Mouse (Mus musculus) kidney, embryonic 15.5 days (tissue): ENCODE data around the gene Phyhipl. TPM values are rescaled to one million over a fixed set of nuclear protein-coding genes. Genes with fewer than 3 reads are reported as not detected.
A peak's percentile ranks its signal among the peaks of the same experiment; 100 is the strongest.

Experiments used
- ATAC-seq: fragments of 200-750 bp; cut with Nextera tagmentation; replicated peaks from 2 replicates; pipeline ENCODE4 v1.8.0; 2017; ENCODE audit warnings: moderate TSS enrichment; ENCODE audit not compliant: low FRiP score
- H3K27ac ChIP-seq: fragments of 300-500 bp; sonication (generic); 2 replicates; pipeline ENCODE4 v1.5.1; 2015; ENCODE audit warnings: mild to moderate bottlenecking, inconsistent platforms
- H3K27me3 ChIP-seq: fragments of 300-500 bp; sonication (generic); 2 replicates; pipeline ENCODE4 v1.6.1; 2015; ENCODE audit warnings: inconsistent platforms
- H3K36me3 ChIP-seq: fragments of 300-500 bp; sonication (generic); 2 replicates; pipeline ENCODE4 v1.6.1; 2015; ENCODE audit warnings: inconsistent platforms
- H3K4me1 ChIP-seq: fragments of 300-500 bp; sonication (generic); 2 replicates; pipeline ENCODE4 v1.6.1; 2015; ENCODE audit warnings: inconsistent platforms
- H3K4me2 ChIP-seq: fragments of 300-500 bp; sonication (generic); 2 replicates; pipeline ENCODE4 v1.6.1; 2015; ENCODE audit warnings: moderate library complexity, mild to moderate bottlenecking, inconsistent platforms
- H3K4me3 ChIP-seq: fragments of 300-500 bp; sonication (generic); replicated peaks from 2 replicates; pipeline ENCODE4 v1.5.1; 2015; ENCODE audit warnings: mild to moderate bottlenecking, inconsistent platforms
- H3K9ac ChIP-seq: fragments of 300-500 bp; sonication (generic); 2 replicates; pipeline ENCODE4 v1.6.1; 2015; ENCODE audit warnings: mild to moderate bottlenecking, inconsistent platforms
- H3K9me3 ChIP-seq: fragments of 300-500 bp; sonication (generic); replicated peaks from 2 replicates; pipeline ENCODE4 v1.6.1; 2016; ENCODE audit warnings: inconsistent platforms
- WGBS: fragments of 180-500 bp; shearing (Covaris S2); methylation state at CpG from one replicate; pipeline ENCODE4 v1.1.7; 2015; ENCODE audit warnings: mixed read lengths; 5-methylcytosine and 5-hydroxymethylcytosine counted together
- polyA plus RNA-seq: library from polyadenylated mRNA; unstranded; fragments of >200 nt; fragmentation: Nextera tagmentation; extraction: Ambion mirVana; gene quantifications from 2 replicates; pipeline ENCODE4 v1.2.1, GENCODE M21; 2015

The Phyhipl gene
- polyA plus RNA-seq, 1 experiment from 2014 or later: 19.0 TPM

DNA sequence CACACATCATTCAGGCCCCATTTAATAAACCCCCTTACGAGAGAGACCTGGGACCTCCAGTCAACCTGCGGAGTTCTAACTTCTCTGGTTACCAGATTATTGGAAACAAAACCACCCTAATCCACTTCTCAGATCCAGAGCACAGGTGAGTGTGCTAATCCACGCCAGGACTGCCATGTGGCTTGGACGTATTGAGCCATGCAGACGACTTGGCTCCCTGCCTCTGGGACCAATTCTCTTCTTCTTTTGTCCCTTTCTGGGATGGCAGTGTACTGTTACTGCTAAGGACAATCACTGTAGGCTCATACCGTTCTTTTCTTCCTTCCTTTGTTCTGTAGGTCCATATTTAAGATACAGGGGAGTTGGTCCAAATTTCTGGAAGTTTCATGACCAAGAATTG is 112.9 kb downstream of the Phyhipl start:
- Histone ChIP-seq H3K27ac (no peak overlapping the region), H3K4me1 (no peaks in the 10 kb centered on the region), H3K4me3 (no peak overlapping the region), H3K4me2 (no peak overlapping the region), H3K9ac (no peak overlapping the region), H3K27me3 (no peaks in the 10 kb centered on the region), H3K36me3 (no peaks in the 10 kb centered on the region), H3K9me3 (no peaks in the 10 kb centered on the region)
- no peak for ATAC-seq
- WGBS: 85% methylated on average over 6 of the region's 6 CpGs

DNA sequence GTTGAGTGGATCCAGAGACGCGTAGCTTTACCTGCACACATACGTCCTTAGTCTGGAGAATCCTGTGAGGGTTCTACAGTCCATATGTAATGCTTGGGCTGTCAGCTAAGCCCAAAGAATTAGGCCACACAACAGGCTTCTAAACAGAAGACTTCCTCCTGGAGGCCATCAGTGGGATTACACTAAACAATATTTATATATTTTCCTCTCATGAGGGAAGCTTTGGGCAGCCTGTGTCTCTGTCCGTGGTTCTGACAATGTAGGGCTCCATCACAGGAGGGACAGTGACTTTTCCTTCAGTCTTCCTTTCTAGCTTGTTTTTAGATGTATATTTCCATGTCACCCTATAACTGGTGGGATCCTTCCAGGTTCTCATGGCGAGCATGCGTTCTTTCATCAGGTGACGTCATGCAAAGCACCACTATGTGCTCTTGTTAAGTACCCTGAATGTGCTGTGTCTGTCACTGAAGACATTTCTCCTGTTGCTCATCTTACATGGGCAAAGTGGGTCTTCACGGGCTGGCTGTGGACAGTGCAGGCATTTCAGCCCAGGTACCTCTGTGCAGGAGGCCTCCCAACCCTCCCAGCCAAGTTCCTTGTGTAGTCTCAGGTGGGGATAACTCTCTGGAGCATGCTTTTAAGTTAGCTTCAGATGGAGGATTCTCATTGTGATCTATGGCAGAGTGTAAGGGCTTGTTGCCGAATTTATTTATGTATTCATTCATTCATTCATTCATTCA is 115.1 kb downstream of the Phyhipl start:
- Histone ChIP-seq H3K9ac (no peak overlapping the region), H3K4me1 (no peaks in the 10 kb centered on the region), H3K36me3 (no peaks in the 10 kb centered on the region; the same call in 1 of the 2 replicates), H3K27me3 (no peaks in the 10 kb centered on the region), H3K4me2 (no peak overlapping the region), H3K4me3 (no peak overlapping the region), H3K9me3 (no peaks in the 10 kb centered on the region), H3K27ac (no peak overlapping the region)
- WGBS: 82% methylated on average over 9 of the region's 9 CpGs
- no peak for ATAC-seq

DNA sequence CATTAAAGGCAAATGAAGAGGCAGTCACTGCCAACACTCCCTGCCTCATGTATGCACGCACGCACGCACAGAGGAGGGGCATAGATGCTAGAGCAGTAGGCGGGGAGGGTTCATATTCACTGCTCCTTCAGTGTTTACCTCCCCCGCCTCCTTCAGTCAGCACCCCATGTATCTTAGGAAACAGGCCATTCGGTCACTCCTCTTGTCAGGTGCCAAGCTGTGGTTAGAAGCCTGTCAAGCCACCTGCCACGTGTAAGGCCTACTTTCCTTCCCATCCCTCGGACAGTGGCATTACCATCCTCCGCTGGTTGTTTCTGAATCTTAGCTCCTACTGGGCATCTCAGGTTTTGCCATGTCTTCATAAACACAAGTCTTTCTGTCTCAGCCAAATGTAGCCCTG is 116.5 kb downstream of the Phyhipl start:
- 92% methylated on average over 9 of the region's 9 CpGs for WGBS
- no peak overlapping the region for H3K9ac ChIP-seq
- no peaks in the 10 kb centered on the region for H3K4me1 ChIP-seq
- H3K4me2 ChIP-seq: no peak overlapping the region
- H3K27ac ChIP-seq: no peak overlapping the region
- no peaks in the 10 kb centered on the region; the same call in 1 of the 2 replicates for H3K36me3 ChIP-seq
- H3K4me3 ChIP-seq: no peak overlapping the region
- no peaks in the 10 kb centered on the region for H3K9me3 ChIP-seq
- H3K27me3 ChIP-seq: no peaks in the 10 kb centered on the region
- no peak for ATAC-seq

GRCm38 (mm10) chr10:70537694-70538093 is 118.1 kb downstream of the Phyhipl start:
- no peak for ATAC-seq
- H3K9ac ChIP-seq: no peak overlapping the region
- no peaks in the 10 kb centered on the region for H3K9me3 ChIP-seq
- H3K4me2 ChIP-seq: no peak overlapping the region
- H3K4me1 ChIP-seq: no peaks in the 10 kb centered on the region
- 83% methylated on average over 10 of the region's 10 CpGs for WGBS
- H3K36me3 ChIP-seq: no peaks in the 10 kb centered on the region; the same call in 1 of the 2 replicates
- H3K27me3 ChIP-seq: no peaks in the 10 kb centered on the region
- no peak overlapping the region for H3K4me3 ChIP-seq
- H3K27ac ChIP-seq: no peak overlapping the region

DNA sequence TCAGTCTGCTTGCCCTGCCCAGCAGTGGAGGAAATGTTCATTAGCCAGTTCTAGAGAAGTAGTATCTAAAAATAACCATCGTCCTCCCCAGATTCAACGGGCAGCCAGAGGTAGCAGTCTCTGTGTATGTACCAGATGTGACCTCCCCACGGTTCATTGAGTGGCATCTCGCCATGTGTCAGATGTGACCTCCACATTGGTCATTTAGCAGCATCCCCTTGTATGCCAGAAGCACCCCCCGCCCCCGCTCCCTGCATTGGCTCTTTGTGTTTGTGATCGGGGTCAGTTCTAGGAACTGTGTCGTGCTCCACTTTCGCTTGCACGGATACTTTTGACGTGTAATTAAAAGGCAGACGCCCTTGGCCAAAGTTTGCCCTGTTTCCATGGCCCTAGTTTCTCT is 120.4 kb downstream of the Phyhipl start:
- no peaks in the 10 kb centered on the region for H3K9me3 ChIP-seq
- no peak overlapping the region for H3K27ac ChIP-seq
- H3K36me3 ChIP-seq: no peaks in the 10 kb centered on the region; the same call in 1 of the 2 replicates
- no peak for ATAC-seq
- H3K4me1 ChIP-seq: no peaks in the 10 kb centered on the region
- 76% methylated on average over 12 of the region's 12 CpGs for WGBS
- no peak overlapping the region for H3K4me2 ChIP-seq
- H3K27me3 ChIP-seq: no peaks in the 10 kb centered on the region
- H3K4me3 ChIP-seq: no peak overlapping the region
- H3K9ac ChIP-seq: no peak overlapping the region

DNA sequence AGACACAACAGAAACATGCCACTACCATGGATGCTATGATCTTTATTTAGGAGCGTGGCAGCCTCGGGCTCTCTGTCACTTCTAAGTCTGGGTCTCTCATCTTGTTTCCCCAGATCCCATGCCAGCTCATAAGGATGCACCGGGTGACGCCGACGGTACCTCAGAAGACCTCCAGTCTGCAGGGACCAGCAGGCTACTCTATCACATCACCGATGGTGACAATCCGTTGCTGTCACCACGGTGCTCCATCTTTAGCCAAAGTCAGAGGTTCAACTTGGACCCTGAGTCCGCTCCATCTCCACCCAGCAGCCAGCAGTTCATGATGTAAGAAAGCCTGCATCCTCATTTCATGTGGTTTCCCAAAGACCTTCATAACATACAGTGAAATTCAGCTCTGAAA is 121.2 kb downstream of the Phyhipl start:
- Histone ChIP-seq H3K36me3 (no peaks in the 10 kb centered on the region; the same call in 1 of the 2 replicates), H3K27ac (no peak overlapping the region), H3K27me3 (no peaks in the 10 kb centered on the region), H3K9ac (no peak overlapping the region), H3K9me3 (no peaks in the 10 kb centered on the region), H3K4me1 (no peaks in the 10 kb centered on the region), H3K4me3 (no peak overlapping the region), H3K4me2 (no peak overlapping the region)
- no peak for ATAC-seq
- WGBS: 95% methylated on average over 10 of the region's 10 CpGs

- Histone ChIP-seq H3K4me3 (no peak overlapping the region), H3K36me3 (no peaks in the 10 kb centered on the region; the same call in 1 of the 2 replicates), H3K4me2 (no peak overlapping the region), H3K27ac (no peak overlapping the region), H3K9me3 (no peaks in the 10 kb centered on the region), H3K27me3 (no peaks in the 10 kb centered on the region), H3K4me1 (no peaks in the 10 kb centered on the region), H3K9ac (no peak overlapping the region)
- WGBS: 84% methylated on average over 12 of the region's 12 CpGs
- ATAC-seq: no peak
Measured at GRCm38 (mm10) chr10:70533986-70534385, 121.8 kb downstream of the Phyhipl start.

- H3K4me1 ChIP-seq: no peaks in the 10 kb centered on the region
- WGBS: 79% methylated on average over 8 of the region's 8 CpGs
Measured at GRCm38 (mm10) chr10:70533301-70533781, 122.4 kb downstream of the Phyhipl start.

DNA sequence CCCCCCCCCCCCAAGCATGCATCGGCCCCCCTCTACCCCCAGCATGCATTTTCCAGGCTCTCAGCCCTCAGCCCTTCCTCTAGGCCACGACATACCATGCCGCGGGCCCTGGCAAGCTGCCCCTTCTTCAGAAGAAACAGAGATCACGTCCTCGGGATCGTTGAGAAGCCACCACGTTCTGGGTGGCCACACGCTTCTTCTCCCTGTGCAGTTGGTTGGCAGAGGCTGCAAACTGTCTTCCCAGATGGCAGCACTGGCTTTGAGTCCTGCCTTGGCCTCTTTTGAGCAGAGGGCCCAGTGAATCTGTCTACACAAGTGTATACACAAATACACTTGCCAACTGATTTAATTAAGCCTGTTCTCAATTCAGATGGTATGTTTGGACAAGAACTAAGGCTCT is 123.5 kb downstream of the Phyhipl start:
- 91% methylated on average over 9 of the region's 9 CpGs for WGBS
- ATAC-seq: no peak
- no peaks in the 10 kb centered on the region for H3K9me3 ChIP-seq
- H3K27ac ChIP-seq: no peak overlapping the region
- H3K4me3 ChIP-seq: no peak overlapping the region
- no peak overlapping the region for H3K9ac ChIP-seq
- no peak overlapping the region for H3K4me2 ChIP-seq
- no peaks in the 10 kb centered on the region; the same call in 1 of the 2 replicates for H3K36me3 ChIP-seq
- H3K4me1 ChIP-seq: no peaks in the 10 kb centered on the region
- H3K27me3 ChIP-seq: no peaks in the 10 kb centered on the region

More at GRCm38 (mm10) chr10:70533301-70533781, 122.4 kb downstream of the Phyhipl start:
- H3K27me3 ChIP-seq: no peaks in the 10 kb centered on the region
- no peak overlapping the region for H3K27ac ChIP-seq
- no peak overlapping the region for H3K4me3 ChIP-seq
- H3K9ac ChIP-seq: no peak overlapping the region
- ATAC-seq: no peak
- no peaks in the 10 kb centered on the region for H3K9me3 ChIP-seq
- H3K36me3 ChIP-seq: no peaks in the 10 kb centered on the region; the same call in 1 of the 2 replicates
- no peak overlapping the region for H3K4me2 ChIP-seq

DNA sequence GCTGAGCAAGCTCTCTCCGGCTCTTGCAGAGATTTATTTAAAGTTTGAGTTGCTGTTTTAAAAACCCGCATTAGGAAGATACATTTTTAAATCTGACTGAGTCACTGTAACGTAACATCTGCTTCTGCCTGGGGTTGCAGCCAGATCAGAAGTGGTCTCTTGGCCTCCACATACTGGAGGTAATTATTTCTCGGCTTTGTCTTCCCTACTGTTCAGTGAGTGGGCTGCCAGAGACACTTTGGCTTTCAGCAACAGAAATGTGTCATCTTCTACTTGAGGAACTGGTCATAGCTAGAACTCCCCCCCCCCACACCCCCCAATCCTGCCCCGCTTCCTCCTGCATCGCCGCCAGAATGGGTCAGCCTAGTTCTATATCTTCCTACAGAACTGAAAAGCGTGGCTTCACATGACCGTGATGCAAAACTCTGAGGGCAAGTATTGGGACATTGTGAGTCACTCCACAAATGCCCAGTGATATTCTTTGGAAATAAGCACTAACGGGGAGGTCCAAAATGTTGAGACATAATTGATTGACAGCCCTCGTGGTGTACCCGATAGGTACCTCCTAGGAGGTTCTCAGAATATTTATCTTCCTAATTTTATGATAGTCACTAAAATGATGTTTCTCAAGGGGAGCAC is 125.5 kb downstream of the Phyhipl start:
- WGBS: 84% methylated on average over 12 of the region's 12 CpGs
- no peak for ATAC-seq
- Histone ChIP-seq H3K4me2 (no peak overlapping the region), H3K9me3 (no peaks in the 10 kb centered on the region), H3K27ac (no peak overlapping the region), H3K36me3 (no peaks in the 10 kb centered on the region; the same call in 1 of the 2 replicates), H3K4me1 (no peaks in the 10 kb centered on the region), H3K4me3 (no peak overlapping the region), H3K9ac (no peak overlapping the region), H3K27me3 (no peaks in the 10 kb centered on the region)

GRCm38 (mm10) chr10:70521379-70521778 is 134.4 kb downstream of the Phyhipl start:
- Histone ChIP-seq H3K36me3 (no peaks in the 10 kb centered on the region), H3K4me1 (peaks cover 23% of the 10 kb centered on the region), H3K9me3 (no peaks in the 10 kb centered on the region), H3K27ac (no peak overlapping the region), H3K4me3 (peak overlapping the region; percentile 52), H3K27me3 (no peaks in the 10 kb centered on the region), H3K9ac (no peak overlapping the region), H3K4me2 (peak overlapping the region; percentile 94)
- no peak for ATAC-seq
- WGBS: 28% methylated on average over 5 of the region's 5 CpGs
